Mouse (Mus musculus): ENCODE results near the gene 3110021N24Rik.
A peak's percentile ranks its signal among the peaks of the same experiment; 100 is the strongest.

The 3110021N24Rik gene

GRCm38 (mm10) chr4:108796701-108797100 lies 77.3 kb downstream of the 3110021N24Rik start:
- no peak for DNase-seq (ENCODE audit: low spot score)

GRCm38 (mm10) chr4:108798083-108798830 lies 78.8 kb downstream of the 3110021N24Rik start:
- DNase-seq (ENCODE audit: low spot score): peak; percentile 73

- no peak for DNase-seq (ENCODE audit: low spot score)
Observed at GRCm38 (mm10) chr4:108803535-108803934, 84.1 kb downstream of the 3110021N24Rik start.

DNA sequence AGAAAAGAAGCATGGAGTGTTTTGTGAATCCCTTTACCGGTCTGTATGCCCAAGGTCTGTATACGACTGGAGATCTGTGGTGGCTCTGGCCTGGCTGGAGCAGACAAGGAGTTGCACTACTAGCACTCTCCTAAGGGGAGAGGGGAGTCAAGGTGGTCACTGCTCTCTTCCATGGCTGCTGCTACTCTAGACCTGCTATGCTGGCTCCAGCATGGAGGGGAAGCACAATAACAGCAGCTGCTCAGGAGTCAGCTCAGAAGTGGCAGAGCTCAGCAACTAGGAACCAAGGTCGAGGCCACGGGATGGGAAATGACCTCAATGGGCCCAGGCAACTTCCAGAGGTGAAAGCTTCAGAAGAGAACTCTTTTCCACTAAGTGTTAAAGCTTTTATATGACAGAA lies 91.7 kb downstream of the 3110021N24Rik start:
- no peak for DNase-seq (ENCODE audit: low spot score)

DNA sequence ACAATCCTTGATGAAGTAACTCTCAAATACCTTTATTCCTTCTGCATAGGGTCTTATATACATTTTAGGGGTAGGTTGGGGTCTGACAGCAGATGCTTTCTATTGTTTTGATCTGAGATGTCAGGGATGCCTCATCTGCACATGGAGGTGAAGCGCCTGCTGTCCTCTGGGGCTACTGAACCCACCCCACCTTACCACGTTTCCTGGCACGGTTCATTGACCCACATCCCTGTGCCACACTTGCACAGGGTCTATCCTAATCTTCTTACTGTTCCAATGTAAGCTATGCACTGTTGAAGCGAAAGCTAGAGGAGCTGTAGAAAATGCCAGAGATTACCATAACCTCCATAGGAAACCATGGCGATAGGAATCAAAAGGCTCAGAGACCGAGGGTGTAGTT lies 92.1 kb downstream of the 3110021N24Rik start:
- DNase-seq (ENCODE audit: low spot score): no peak

- no peak for DNase-seq (ENCODE audit: low spot score)
Observed at GRCm38 (mm10) chr4:108825677-108826076, 106.2 kb downstream of the 3110021N24Rik start.

DNA sequence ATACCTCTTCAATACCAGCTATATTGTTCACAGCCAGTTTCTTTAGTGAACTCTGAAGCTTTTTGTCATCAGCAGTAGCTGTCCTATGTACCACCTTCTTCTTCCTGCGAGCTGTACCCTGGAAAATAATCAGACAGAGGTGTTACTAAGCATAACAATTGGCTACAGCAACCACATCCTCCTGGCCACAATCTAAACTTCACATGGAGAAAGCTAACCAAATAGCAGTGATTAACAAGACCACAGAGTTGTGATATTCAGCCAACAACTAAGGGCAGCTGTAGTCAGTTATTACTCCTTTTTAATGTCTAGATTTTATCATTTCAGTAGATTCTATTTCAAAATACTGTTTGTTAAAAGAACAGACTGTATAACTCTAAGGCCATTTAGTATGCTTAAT lies 106.6 kb downstream of the 3110021N24Rik start:
- no peak for DNase-seq (ENCODE audit: low spot score)

- DNase-seq (ENCODE audit: low spot score): no peak
Observed at GRCm38 (mm10) chr4:108826643-108827042, 107.2 kb downstream of the 3110021N24Rik start.

DNA sequence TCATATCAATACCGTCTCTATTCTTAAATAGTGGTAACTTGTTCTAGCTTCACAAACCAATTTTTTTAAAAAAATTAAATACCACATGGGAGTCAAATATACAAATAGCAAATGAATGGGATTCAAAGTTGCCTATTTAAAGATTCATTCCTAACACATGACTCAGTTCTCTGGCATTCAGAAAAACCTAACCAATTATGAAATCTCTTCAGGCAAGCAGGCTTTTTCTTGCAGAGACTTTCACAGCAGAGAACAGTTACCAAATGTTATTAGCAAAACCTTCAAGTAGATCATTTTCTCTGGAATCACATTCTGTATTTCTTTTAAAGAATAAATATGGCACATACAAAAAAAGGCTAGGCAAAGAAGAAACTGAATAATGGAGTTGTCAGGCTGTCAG lies 111.2 kb downstream of the 3110021N24Rik start:
- no peak for DNase-seq (ENCODE audit: low spot score)

Data from layer of hippocampus, adult 9-10 months (tissue).